Mouse (Mus musculus): ENCODE results near the gene Ipo5. TPM values are rescaled to one million over a fixed set of nuclear protein-coding genes. Genes with fewer than 3 reads are reported as not detected.

Ipo5 gene
- polyA plus RNA-seq, 1 experiment from 2014 or later = 99.2 TPM

DNA sequence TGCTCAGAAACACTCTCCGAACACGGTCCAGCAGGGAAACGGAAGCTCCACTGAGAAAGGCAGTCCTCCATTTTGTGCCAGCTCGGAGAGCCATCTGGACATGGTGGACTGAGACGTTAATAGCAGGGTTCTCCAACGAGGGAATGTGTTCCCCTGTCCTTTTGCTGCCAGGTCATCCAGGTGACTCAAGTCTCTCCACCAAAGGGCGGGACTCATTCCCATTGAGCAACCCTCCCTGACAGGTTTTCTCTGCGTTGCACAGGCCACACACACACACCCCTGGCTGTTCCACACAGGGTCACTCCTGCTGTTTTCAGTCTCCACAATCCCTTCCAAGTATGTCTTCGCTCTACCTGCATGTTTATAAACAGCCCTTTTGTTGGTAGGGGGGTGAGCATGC is 30.0 kb upstream of the Ipo5 start:
- WGBS = 80% methylated on average over 9 of the region's 9 CpGs
- Histone ChIP-seq H3K36me3 (no peaks in the 10 kb centered on the region), H3K4me1 (no peaks in the 10 kb centered on the region), H3K4me2 (no peak overlapping the region), H3K9me3 (replicated peaks) (no peaks in the 10 kb centered on the region), H3K27me3 (no peaks in the 10 kb centered on the region), H3K9ac (no peak overlapping the region), H3K4me3 (replicated peaks) (no peak overlapping the region), H3K27ac (no peak overlapping the region)
- no peak for ATAC-seq (replicated peaks; ENCODE audit: low FRiP score)

DNA sequence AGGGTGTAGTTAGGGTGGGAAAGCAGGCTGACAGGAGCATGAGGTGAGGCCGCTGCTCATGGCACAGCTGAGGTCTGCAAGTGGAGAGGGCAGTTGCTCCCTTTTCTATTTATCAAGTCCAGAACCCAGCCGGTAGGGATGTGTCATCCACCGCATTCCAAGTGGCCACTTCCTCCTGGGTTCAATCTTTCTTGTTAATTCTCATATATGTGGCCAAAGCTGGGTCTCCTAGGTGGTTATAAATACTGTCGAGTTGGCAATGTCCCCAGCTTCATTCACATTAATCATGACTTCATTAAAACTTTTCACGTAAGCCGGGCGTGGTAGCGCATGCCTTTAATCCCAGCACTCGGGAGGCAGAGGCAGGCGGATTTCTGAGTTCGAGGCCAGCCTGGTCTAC is 22.3 kb upstream of the Ipo5 start:
- H3K9me3 ChIP-seq (replicated peaks) = no peaks in the 10 kb centered on the region
- no peak overlapping the region for H3K27ac ChIP-seq
- H3K27me3 ChIP-seq = no peaks in the 10 kb centered on the region
- H3K36me3 ChIP-seq = no peaks in the 10 kb centered on the region
- no peak overlapping the region for H3K9ac ChIP-seq
- H3K4me1 ChIP-seq = no peaks in the 10 kb centered on the region
- H3K4me3 ChIP-seq (replicated peaks) = no peak overlapping the region
- H3K4me2 ChIP-seq = no peak overlapping the region
- WGBS = 84% methylated on average over 11 of the region's 11 CpGs
- ATAC-seq (replicated peaks; ENCODE audit: low FRiP score) = no peak

DNA sequence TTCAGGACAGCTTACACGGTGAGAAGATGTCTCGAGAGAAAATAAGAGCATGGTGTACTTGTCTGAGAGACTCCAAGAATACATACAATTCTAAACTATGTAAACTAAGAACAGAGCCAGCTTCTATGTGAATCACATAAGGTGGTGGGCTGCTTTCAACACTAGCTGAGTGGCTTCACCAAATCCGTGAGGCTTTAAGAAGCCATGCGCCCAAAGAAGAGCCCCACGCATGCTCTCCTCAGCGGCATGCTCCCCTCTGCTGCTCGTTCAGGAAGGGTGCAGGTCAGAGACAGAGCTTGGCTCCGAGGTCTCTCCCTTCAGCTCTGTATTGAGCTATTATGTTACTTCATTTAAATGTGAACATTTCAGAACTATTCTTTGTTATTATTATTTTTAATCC is 18.7 kb upstream of the Ipo5 start:
- Histone ChIP-seq H3K36me3 (no peaks in the 10 kb centered on the region), H3K4me1 (no peaks in the 10 kb centered on the region), H3K4me3 (replicated peaks) (no peak overlapping the region), H3K27me3 (no peaks in the 10 kb centered on the region), H3K4me2 (no peak overlapping the region), H3K9ac (no peak overlapping the region), H3K27ac (no peak overlapping the region), H3K9me3 (replicated peaks) (no peaks in the 10 kb centered on the region)
- WGBS = 76% methylated on average over 8 of the region's 8 CpGs
- no peak for ATAC-seq (replicated peaks; ENCODE audit: low FRiP score)

DNA sequence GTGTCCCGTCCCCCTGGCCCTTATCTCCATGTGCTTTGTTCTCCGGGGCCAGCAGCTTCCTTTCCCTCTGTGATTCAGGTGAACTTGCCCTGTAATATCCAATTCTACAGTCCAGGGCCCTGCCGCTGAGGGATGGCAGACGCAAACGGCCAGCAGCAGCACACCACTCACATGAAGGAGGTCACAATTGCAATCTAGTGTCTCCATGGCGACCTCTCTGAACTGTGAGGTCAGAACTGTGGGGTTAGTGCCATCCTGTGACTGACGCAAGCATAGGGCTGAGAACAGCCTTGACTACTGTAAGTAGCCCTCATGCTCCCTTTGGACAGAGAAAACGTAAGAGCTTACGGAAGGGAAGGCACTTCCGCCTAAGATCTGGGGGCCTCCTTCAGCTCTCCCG is 14.4 kb upstream of the Ipo5 start:
- no peak overlapping the region for H3K27ac ChIP-seq
- no peaks in the 10 kb centered on the region for H3K36me3 ChIP-seq
- H3K4me2 ChIP-seq = no peak overlapping the region
- no peaks in the 10 kb centered on the region for H3K27me3 ChIP-seq
- H3K9me3 ChIP-seq (replicated peaks) = no peaks in the 10 kb centered on the region
- no peak for ATAC-seq (replicated peaks; ENCODE audit: low FRiP score)
- H3K4me3 ChIP-seq (replicated peaks) = no peak overlapping the region
- H3K4me1 ChIP-seq = 0 out of 2 replicates have a peak, but pooled peaks cover 3% of the 10 kb centered on the region
- WGBS = 81% methylated on average over 11 of the region's 11 CpGs
- H3K9ac ChIP-seq = no peak overlapping the region

DNA sequence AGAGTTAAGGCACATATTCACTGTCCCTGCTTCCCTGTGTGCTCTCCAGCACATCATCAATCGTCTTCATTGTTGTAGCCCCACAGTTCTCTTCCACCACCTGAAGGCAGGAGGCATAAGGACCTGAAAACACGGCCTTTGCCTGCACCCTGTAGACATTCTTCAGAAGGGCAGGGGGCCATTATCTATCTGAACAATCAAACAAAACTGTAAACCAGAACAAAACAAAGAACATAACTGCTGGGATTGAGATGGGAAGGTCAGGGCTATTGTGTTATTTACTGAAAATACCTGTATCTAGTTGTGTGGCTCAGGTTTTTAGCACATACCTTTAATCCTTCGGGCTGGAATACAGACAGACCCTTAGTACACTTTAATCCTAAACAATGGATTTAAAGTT is 12.1 kb upstream of the Ipo5 start:
- 0 out of 2 replicates have a peak, but pooled peaks cover 3% of the 10 kb centered on the region for H3K4me1 ChIP-seq
- H3K36me3 ChIP-seq = no peaks in the 10 kb centered on the region
- no peaks in the 10 kb centered on the region for H3K27me3 ChIP-seq
- H3K4me3 ChIP-seq (replicated peaks) = no peak overlapping the region
- H3K4me2 ChIP-seq = no peak overlapping the region
- no peak for ATAC-seq (replicated peaks; ENCODE audit: low FRiP score)
- no peak overlapping the region for H3K9ac ChIP-seq
- no peak overlapping the region for H3K27ac ChIP-seq
- WGBS = 90% methylated on average over 3 of the region's 3 CpGs
- no peaks in the 10 kb centered on the region for H3K9me3 ChIP-seq (replicated peaks)

DNA sequence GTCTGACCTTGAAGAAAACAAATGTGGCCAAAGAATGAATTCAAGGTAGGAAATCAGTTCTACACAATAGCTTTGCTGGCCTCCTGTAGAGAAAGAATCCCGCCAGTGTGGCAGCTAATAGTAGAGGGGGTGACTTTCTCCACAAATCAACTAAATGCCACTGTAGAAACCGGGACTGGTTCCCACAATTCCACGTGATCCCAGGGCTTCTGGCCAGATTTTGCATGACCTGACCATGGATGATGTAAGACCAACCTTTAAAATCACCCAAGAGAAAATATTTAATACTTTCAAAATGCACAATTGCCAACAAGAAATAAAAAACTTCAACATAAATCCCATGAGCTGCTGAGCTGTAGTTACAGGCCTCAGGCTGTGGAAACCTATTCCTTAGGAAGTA is 1.6 kb upstream of the Ipo5 start:
- Histone ChIP-seq H3K36me3 (no peaks in the 10 kb centered on the region), H3K4me3 (replicated peaks) (no peak overlapping the region)
- ATAC-seq (replicated peaks; ENCODE audit: low FRiP score) = no peak

DNA sequence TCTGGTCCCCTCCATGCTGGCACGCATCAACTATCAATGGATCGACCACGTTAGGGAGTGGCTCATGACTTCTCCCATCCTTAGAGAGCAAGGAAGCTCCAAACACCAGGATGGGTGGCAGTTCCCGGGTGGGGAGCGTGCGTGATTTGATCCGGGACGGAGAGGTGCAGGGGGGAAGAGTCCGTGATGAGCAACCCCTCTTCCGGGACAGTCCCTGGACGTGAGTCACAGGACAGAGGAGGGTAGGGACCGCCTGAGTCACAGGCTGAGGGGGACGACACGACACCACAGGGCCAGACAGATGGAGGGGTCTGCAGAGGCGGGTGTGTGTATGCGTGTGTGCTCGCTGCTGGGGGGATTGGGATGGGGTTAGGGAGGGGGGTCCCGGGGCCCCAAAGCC is 704 bp upstream of the Ipo5 start:
- WGBS = under 1% methylated on average over 18 of the region's 18 CpGs
- ATAC-seq (replicated peaks; ENCODE audit: low FRiP score) = peak; percentile 82
- Histone ChIP-seq H3K27me3 (no peaks in the 10 kb centered on the region), H3K4me2 (peak overlapping the region; percentile 94), H3K4me1 (peaks cover 26% of the 10 kb centered on the region), H3K4me3 (replicated peaks) (peak overlapping the region; percentile 74), H3K9ac (peak overlapping the region; percentile 77), H3K27ac (peak overlapping the region; percentile 82), H3K9me3 (replicated peaks) (no peaks in the 10 kb centered on the region), H3K36me3 (no peaks in the 10 kb centered on the region)

More for the DNA sequence above, 1.6 kb upstream of the Ipo5 start:
- Histone ChIP-seq H3K27ac (no peak overlapping the region), H3K9ac (no peak overlapping the region), H3K4me2 (no peak overlapping the region), H3K9me3 (replicated peaks) (no peaks in the 10 kb centered on the region), H3K4me1 (peaks cover 26% of the 10 kb centered on the region), H3K27me3 (no peaks in the 10 kb centered on the region)
- 72% methylated on average over 3 of the region's 3 CpGs for WGBS

DNA sequence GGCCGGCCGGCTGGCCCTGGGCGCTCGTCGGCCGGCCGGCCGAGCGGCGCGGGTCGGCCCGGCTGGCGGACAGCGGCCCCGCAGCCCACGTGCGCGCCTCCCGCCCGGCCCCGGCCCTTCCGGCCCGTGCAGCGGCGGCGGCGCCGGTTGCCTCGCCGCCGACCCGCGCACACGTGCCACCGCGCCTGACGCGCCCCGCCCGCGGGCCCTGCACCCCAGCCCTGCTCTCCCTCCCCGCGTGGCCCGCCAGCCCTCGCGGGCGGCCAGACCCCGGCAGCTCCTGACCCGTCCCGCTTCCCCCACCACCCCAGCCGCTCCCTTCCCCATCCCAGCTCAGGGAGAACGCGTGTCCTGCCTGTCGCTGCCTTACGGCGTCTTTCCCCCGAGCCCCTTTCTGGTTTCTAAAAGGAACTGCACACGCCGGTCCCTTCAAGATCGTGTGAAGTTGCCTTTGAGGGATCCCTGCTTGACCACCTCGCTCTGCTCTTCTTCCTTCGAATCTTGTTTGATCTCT is 421 bp downstream of the Ipo5 start:
- peak overlapping the region; percentile 74 for H3K4me3 ChIP-seq (replicated peaks)
- H3K27ac ChIP-seq = peak overlapping the region; percentile 94
- no peaks in the 10 kb centered on the region for H3K36me3 ChIP-seq
- H3K27me3 ChIP-seq = no peaks in the 10 kb centered on the region
- ATAC-seq (replicated peaks; ENCODE audit: low FRiP score) = peak; percentile 40
- peak overlapping the region; percentile 73 for H3K4me2 ChIP-seq
- H3K4me1 ChIP-seq = peaks cover 26% of the 10 kb centered on the region
- H3K9ac ChIP-seq = peak overlapping the region; percentile 85
- under 1% methylated on average over 42 of the region's 63 CpGs for WGBS
- H3K9me3 ChIP-seq (replicated peaks) = no peaks in the 10 kb centered on the region

DNA sequence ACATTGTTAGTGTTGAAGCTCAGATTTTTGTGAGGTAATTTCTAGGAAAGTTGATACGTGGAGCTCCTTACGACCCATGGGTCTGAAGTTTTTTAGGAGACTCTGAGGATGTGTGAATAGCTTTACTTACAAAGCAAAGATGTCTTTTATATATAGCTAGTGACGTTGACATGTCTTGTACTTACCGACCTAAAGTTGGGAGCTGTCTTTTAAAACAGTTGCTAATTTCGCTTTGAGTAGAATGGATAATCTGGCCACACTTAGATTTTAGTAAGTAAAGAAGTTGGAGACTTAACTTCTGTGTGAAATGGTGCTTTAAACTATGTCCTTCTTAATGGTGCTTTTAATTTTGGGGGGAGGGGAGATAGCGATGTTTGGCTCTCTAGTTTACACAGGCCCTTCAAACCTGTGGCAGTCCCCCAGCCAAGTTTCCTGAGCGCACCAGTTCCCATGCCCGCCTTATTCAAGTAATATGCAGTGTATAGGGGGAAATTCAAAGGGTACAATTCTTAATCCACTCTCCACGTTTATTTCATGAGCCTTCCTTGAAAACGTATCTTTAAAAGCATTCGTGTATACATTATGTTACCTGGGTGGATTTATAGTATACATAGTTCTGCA is 1.2 kb downstream of the Ipo5 start:
- peak overlapping the region; percentile 94 for H3K27ac ChIP-seq
- H3K27me3 ChIP-seq = no peaks in the 10 kb centered on the region

DNA sequence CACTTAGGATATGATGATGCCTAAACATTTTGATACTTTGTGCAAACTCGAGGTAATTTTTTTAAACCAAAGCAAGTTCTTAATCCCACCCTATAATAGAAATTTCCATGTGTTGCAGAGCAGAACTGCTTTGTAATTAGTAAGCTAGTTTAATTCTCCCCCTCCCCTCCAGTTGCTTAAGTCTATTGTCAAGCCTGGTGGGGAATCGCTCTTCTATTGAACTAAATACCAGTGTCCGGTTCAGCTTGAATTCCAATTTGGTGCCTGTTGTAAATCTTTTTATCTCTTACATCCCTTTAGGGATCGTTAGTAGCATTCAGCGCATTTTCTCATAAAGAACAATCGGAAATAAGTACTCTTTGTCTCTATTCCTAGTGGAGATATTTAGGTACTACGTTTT is 1.9 kb downstream of the Ipo5 start:
- H3K27me3 ChIP-seq = no peaks in the 10 kb centered on the region
- no peaks in the 10 kb centered on the region for H3K9me3 ChIP-seq (replicated peaks)
- peak overlapping the region; percentile 85; the same call in 1 of the 2 replicates for H3K9ac ChIP-seq
- H3K27ac ChIP-seq = no peak overlapping the region
- H3K4me3 ChIP-seq (replicated peaks) = peak overlapping the region; percentile 74
- H3K36me3 ChIP-seq = peaks cover 11% of the 10 kb centered on the region
- ATAC-seq (replicated peaks; ENCODE audit: low FRiP score) = no peak
- H3K4me1 ChIP-seq = peaks cover 26% of the 10 kb centered on the region
- WGBS = 24% methylated on average over 7 of the region's 7 CpGs
- H3K4me2 ChIP-seq = peak overlapping the region; percentile 73

More for the DNA sequence above, 1.2 kb downstream of the Ipo5 start:
- peak overlapping the region; percentile 74 for H3K4me3 ChIP-seq (replicated peaks)
- ATAC-seq (replicated peaks; ENCODE audit: low FRiP score) = no peak
- peak overlapping the region; percentile 73 for H3K4me2 ChIP-seq
- peaks cover 4% of the 10 kb centered on the region for H3K36me3 ChIP-seq
- peak overlapping the region; percentile 85 for H3K9ac ChIP-seq
- no peaks in the 10 kb centered on the region for H3K9me3 ChIP-seq (replicated peaks)
- peaks cover 26% of the 10 kb centered on the region for H3K4me1 ChIP-seq
- WGBS = 9% methylated on average over 11 of the region's 11 CpGs

DNA sequence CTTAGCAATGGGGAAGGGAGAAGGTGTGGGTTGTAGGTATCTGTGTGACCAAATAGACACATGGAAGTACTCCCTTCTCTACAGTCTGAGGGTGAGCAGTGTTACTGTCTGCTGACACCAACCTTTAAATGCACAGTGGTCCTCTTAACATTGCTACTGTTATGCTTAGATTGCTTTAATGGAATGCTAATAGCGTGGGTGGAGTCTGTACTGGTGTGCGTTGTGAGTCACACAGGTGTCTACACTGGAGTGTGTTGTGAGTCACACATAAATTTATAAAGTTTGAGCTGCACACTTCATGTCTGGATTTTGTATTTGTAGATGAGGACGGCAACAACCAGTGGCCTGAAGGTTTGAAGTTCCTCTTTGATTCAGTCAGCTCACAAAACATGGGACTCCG is 10.8 kb downstream of the Ipo5 start:
- Histone ChIP-seq H3K9ac (no peak overlapping the region), H3K27ac (no peak overlapping the region), H3K9me3 (replicated peaks) (no peaks in the 10 kb centered on the region), H3K27me3 (no peaks in the 10 kb centered on the region), H3K36me3 (peaks cover 99% of the 10 kb centered on the region), H3K4me3 (replicated peaks) (no peak overlapping the region), H3K4me1 (no peaks in the 10 kb centered on the region), H3K4me2 (no peak overlapping the region)
- no peak for ATAC-seq (replicated peaks; ENCODE audit: low FRiP score)
- 90% methylated on average over 4 of the region's 4 CpGs for WGBS

DNA sequence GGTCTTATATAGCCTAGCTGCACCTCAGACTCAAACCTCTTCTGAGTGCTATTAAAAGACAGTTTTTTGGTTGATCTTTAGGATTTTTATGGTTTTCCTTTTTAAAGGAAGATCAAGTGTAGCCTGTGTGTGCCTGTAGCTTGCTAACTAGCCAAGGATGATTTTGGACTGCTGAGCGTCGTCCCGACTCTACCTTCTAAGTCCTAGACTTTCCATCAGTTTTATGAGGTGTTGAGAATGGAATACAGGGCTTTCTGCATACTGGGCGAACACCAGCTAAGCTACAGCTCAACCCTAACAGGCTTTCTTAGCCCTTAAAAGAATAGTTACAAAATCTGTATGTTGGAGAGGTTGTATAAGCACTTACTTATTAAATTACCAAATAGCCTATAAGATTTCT is 13.0 kb downstream of the Ipo5 start:
- Histone ChIP-seq H3K4me1 (no peaks in the 10 kb centered on the region), H3K27me3 (no peaks in the 10 kb centered on the region), H3K36me3 (peaks cover 97% of the 10 kb centered on the region), H3K27ac (no peak overlapping the region), H3K9ac (no peak overlapping the region), H3K4me3 (replicated peaks) (no peak overlapping the region), H3K9me3 (replicated peaks) (no peaks in the 10 kb centered on the region), H3K4me2 (no peak overlapping the region)
- ATAC-seq (replicated peaks; ENCODE audit: low FRiP score) = no peak
- WGBS = 93% methylated on average over 4 of the region's 4 CpGs
